Mouse (Mus musculus) erythroblast, embryonic 14.5 days (primary cell): ENCODE measurements around the gene Scd2.

Experiments
- GATA1 ChIP-seq: IDR thresholded peaks from 2 replicates; pipeline ENCODE4 v1.6.1; 2012; ENCODE audit warnings: low read length, inconsistent platforms, mixed read lengths
- TAL1 ChIP-seq: IDR thresholded peaks from 3 replicates; pipeline ENCODE4 v1.6.1; 2012; ENCODE audit warnings: low read length, inconsistent platforms, mixed read lengths

DNA sequence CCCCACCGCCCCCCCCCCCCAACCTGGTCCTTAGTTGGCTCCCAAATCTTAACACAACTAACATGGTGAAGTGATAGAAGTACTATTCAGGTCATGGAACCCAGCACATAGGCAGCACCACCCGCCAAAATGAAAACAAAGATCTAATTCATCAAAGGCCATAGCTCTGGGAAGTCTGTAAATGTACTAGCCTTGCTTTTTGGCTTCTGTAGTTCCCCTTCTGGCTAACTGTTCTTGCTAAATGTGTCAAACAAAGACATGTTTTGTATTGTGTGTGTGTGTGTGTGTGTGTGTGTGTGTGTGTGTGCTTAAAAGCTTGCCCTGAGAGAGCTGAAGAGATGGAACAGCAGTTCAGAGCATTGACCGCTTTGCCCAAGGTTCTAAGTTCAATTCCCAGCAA lies 19.6 kb downstream of the Scd2 start:
- TF ChIP-seq TAL1 = no peak
- TF ChIP-seq GATA1 = no peak
